7 mouse cellular contexts compared by ENCODE assay signal in the genomic region with DNA sequence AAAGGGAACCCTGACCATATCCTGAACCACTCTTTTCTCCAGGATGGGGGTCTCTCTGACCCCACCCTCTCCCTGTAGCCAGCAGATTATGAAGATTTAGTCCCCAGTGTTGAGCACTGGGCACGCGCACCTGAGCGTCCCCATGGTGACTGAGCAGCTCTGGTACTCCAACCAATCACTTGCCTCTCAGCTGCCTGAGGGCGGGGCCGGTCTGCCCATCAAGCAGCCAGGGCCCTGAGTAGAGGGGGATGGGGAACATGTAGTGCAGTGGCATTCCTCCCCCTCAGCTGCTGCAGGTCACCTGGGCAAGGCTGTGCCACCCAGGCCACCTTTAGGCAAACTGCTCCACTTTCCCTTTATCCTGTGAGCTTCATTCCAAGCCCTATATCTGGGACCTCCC.
DNase-seq lines count a peak whose midpoint lies in the region; ATAC-seq and TF ChIP-seq lines count a peak whose summit lies in the region.

No protein-coding gene starts in this region.

- peaks cover 58% of the 10 kb centered on the region for H3K4me1 ChIP-seq in hindbrain, embryonic 10.5 days (replicated peaks)
- peaks cover 22% of the 10 kb centered on the region; the same call in 1 of the 2 replicates for H3K4me1 ChIP-seq in intestine, postnatal 0 days (replicated peaks; ENCODE audit: control insufficient read depth, insufficient read depth, low read length)

- TF ChIP-seq CTCF in intestine, postnatal 0 days (IDR thresholded peaks at IDR 0.05; ENCODE audit: low read depth) = no peak

- WGBS in hindbrain, embryonic 10.5 days = 24% methylated on average over 5 of the region's 5 CpGs
- 49% methylated on average over 5 of the region's 5 CpGs for WGBS in intestine, postnatal 0 days

- no peak overlapping the region for H3K4me3 ChIP-seq in hindbrain, embryonic 10.5 days
- H3K4me3 ChIP-seq in intestine, postnatal 0 days (ENCODE audit: low read depth, low read length) = no peak overlapping the region

- no peak overlapping the region for H3K27ac ChIP-seq in hindbrain, embryonic 10.5 days
- H3K27ac ChIP-seq in intestine, postnatal 0 days (ENCODE audit: low read depth, low read length) = no peak overlapping the region

- DNase-seq in right cerebral cortex, adult 18-20 months = peak; percentile 31
- no peak for DNase-seq in right cerebral cortex, postnatal 25 days
- DNase-seq in hindbrain, embryonic 10.5 days (ENCODE audit: low spot score) = peak; percentile 32
- peak; percentile 42 for DNase-seq in lung, postnatal 25 days (ENCODE audit: low spot score)
- no peak for DNase-seq in MN1 (ENCODE audit: low spot score)
- no peak for DNase-seq in spleen, postnatal 14 days (ENCODE audit: low spot score in 2 of 2)

- no peaks in the 10 kb centered on the region for H3K9me3 ChIP-seq in hindbrain, embryonic 10.5 days
- no peaks in the 10 kb centered on the region for H3K9me3 ChIP-seq in intestine, postnatal 0 days (ENCODE audit: control insufficient read depth)

- H3K27me3 ChIP-seq in hindbrain, embryonic 10.5 days (ENCODE audit: insufficient read depth, poor library complexity, severe bottlenecking) = no peaks in the 10 kb centered on the region
- H3K27me3 ChIP-seq in intestine, postnatal 0 days (replicated peaks; ENCODE audit: control insufficient read depth, insufficient read depth, low read length) = no peaks in the 10 kb centered on the region

- H3K9ac ChIP-seq in intestine, postnatal 0 days (ENCODE audit: low read depth, low read length) = no peak overlapping the region

- no peak for ATAC-seq in intestine, postnatal 0 days

- H3K36me3 ChIP-seq in hindbrain, embryonic 10.5 days = peaks cover 57% of the 10 kb centered on the region
- peaks cover 39% of the 10 kb centered on the region for H3K36me3 ChIP-seq in intestine, postnatal 0 days (ENCODE audit: control insufficient read depth, insufficient read depth)

- H3K4me2 ChIP-seq in intestine, postnatal 0 days (replicated peaks; ENCODE audit: low read depth) = no peak overlapping the region

Comparison
In these comparisons a context has a peak if more than half of its experiments do, and no peak if none do; other contexts are left out.
1. DNase-seq: peak in right cerebral cortex, adult 18-20 months (single experiment), hindbrain, embryonic 10.5 days (single experiment) and lung, postnatal 25 days (single experiment); none in right cerebral cortex, postnatal 25 days (single experiment), MN1 (single experiment) and spleen, postnatal 14 days (0 of 2).